Mouse (Mus musculus) bone marrow macrophage, adult 2 months (primary cell): Measurements from ENCODE around the gene Ap3m1. TPM values are rescaled to one million over a fixed set of nuclear protein-coding genes. Genes with fewer than 3 reads are reported as not detected.

ENCODE experiments used
- H3K27ac ChIP-seq: 2 replicates; pipeline ENCODE4 v1.5.1; 2012; ENCODE audit warnings: low read depth, low read length; ENCODE audit not compliant: insufficient read depth
- H3K4me1 ChIP-seq: 2 replicates; pipeline ENCODE4 v1.6.1; 2012; ENCODE audit warnings: low read length; ENCODE audit not compliant: control insufficient read depth, insufficient read depth
- H3K4me3 ChIP-seq: 2 replicates; pipeline ENCODE4 v1.5.1; 2012; ENCODE audit warnings: mild to moderate bottlenecking, low read length, moderate library complexity; ENCODE audit not compliant: insufficient read depth
- CTCF ChIP-seq: IDR thresholded peaks from 2 replicates; pipeline ENCODE4 v1.5.1; 2012; ENCODE audit warnings: low read depth, mild to moderate bottlenecking, low read length, moderate library complexity
- POLR2A ChIP-seq: IDR thresholded peaks from 2 replicates; pipeline ENCODE4 v1.6.1; 2012; ENCODE audit warnings: mild to moderate bottlenecking, low read depth, low read length, borderline replicate concordance
- polyA plus RNA-seq: library from polyadenylated mRNA; stranded (reverse); fragments of >200 nt; gene quantifications from 2 replicates; pipeline ENCODE4 v1.2.4, GENCODE M21; 2012; ENCODE audit not compliant: missing spikeins, insufficient read depth, insufficient read length

Gene Ap3m1
- polyA plus RNA-seq, 1 experiment = 37.8 TPM

GRCm38 (mm10) chr14:21029025-21029659 lies 23.2 kb downstream of the Ap3m1 start:
- peaks cover 18% of the 10 kb centered on the region for H3K4me1 ChIP-seq
- no peak overlapping the region for H3K4me3 ChIP-seq
- no peak for TF ChIP-seq POLR2A
- no peak overlapping the region for H3K27ac ChIP-seq

- no peak for TF ChIP-seq POLR2A
- no peak for TF ChIP-seq CTCF
- H3K4me1 ChIP-seq = peaks cover 12% of the 10 kb centered on the region
- no peak overlapping the region for H3K27ac ChIP-seq
- no peak overlapping the region for H3K4me3 ChIP-seq
Observed at GRCm38 (mm10) chr14:21027542-21027941, 24.8 kb downstream of the Ap3m1 start.

- TF ChIP-seq CTCF (no peak), POLR2A (no peak)
- Histone ChIP-seq H3K4me3 (no peak overlapping the region), H3K27ac (no peak overlapping the region), H3K4me1 (no peaks in the 10 kb centered on the region)
Observed at GRCm38 (mm10) chr14:21020435-21020834, 31.9 kb downstream of the Ap3m1 start.

GRCm38 (mm10) chr14:21018977-21019376 lies 33.3 kb downstream of the Ap3m1 start:
- Histone ChIP-seq H3K4me3 (no peak overlapping the region), H3K27ac (no peak overlapping the region), H3K4me1 (no peaks in the 10 kb centered on the region)
- TF ChIP-seq POLR2A = no peak
- TF ChIP-seq CTCF = no peak

- H3K27ac ChIP-seq = no peak overlapping the region
- H3K4me3 ChIP-seq = no peak overlapping the region
- H3K4me1 ChIP-seq = peaks cover 3% of the 10 kb centered on the region
- TF ChIP-seq POLR2A (no peak), CTCF (no peak)
Observed at GRCm38 (mm10) chr14:21017871-21018270, 34.4 kb downstream of the Ap3m1 start.

- TF ChIP-seq CTCF (no peak), POLR2A (no peak)
- no peak overlapping the region for H3K27ac ChIP-seq
- peaks cover 3% of the 10 kb centered on the region for H3K4me1 ChIP-seq
- H3K4me3 ChIP-seq = no peak overlapping the region
Observed at GRCm38 (mm10) chr14:21013800-21014334, 38.4 kb downstream of the Ap3m1 start.

GRCm38 (mm10) chr14:20999617-21000016 lies 52.7 kb downstream of the Ap3m1 start:
- Histone ChIP-seq H3K4me1 (no peaks in the 10 kb centered on the region), H3K27ac (no peak overlapping the region), H3K4me3 (no peak overlapping the region)
- TF ChIP-seq POLR2A (no peak), CTCF (no peak)

- no peak overlapping the region for H3K27ac ChIP-seq
- TF ChIP-seq CTCF = no peak
- no peak for TF ChIP-seq POLR2A
- no peaks in the 10 kb centered on the region for H3K4me1 ChIP-seq
- no peak overlapping the region for H3K4me3 ChIP-seq
Observed at GRCm38 (mm10) chr14:20997548-20997947, 54.8 kb downstream of the Ap3m1 start.

GRCm38 (mm10) chr14:20996361-20996760 lies 55.9 kb downstream of the Ap3m1 start:
- H3K4me1 ChIP-seq = no peaks in the 10 kb centered on the region

GRCm38 (mm10) chr14:20995497-20995896 lies 56.8 kb downstream of the Ap3m1 start:
- no peak for TF ChIP-seq CTCF
- TF ChIP-seq POLR2A = no peak
- Histone ChIP-seq H3K4me1 (no peaks in the 10 kb centered on the region), H3K4me3 (no peak overlapping the region), H3K27ac (no peak overlapping the region)

More at GRCm38 (mm10) chr14:20996361-20996760, 55.9 kb downstream of the Ap3m1 start:
- TF ChIP-seq POLR2A (no peak), CTCF (no peak)
- H3K27ac ChIP-seq = no peak overlapping the region
- H3K4me3 ChIP-seq = no peak overlapping the region

GRCm38 (mm10) chr14:20994475-20994874 lies 57.8 kb downstream of the Ap3m1 start:
- Histone ChIP-seq H3K4me3 (no peak overlapping the region), H3K27ac (no peak overlapping the region), H3K4me1 (no peaks in the 10 kb centered on the region)
- TF ChIP-seq POLR2A = no peak
- no peak for TF ChIP-seq CTCF
